ENCODE assay signal across 23 mouse cellular contexts in the genomic region with DNA sequence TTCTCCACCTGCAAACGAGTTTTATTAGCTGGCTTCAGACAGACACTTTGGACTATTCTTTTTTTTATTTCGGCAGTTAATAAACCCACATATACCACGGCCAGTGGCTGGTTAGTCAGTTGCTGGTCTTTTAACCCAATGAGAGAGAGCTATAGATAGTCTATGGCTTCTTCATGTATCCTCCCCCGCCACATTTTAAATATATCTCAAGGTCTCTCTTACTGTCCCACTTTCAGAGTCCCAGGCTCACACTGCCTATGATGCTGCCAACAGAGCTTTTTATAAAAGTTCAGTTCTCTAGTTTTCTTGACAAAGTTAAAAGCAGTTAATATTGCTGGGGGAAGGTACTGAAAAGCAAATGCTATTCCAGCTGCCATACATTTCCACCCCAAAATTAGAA.
"Had no signal": no experiment of that assay in that cellular context is flagged by ENCODE, and none has a peak within 500 bp of the region (broad histone marks: within the 10 kb centered on the region; RNA-seq: fewer than 3 reads in every experiment).

No protein-coding gene starts in this region.

- H3K4me3 ChIP-seq: kidney, embryonic 15.5 days; limb, embryonic 12.5 days; limb, embryonic 15.5 days; midbrain, embryonic 10.5 days; midbrain, embryonic 15.5 days; neural tube, embryonic 12.5 days; neural tube, embryonic 15.5 days had no signal

- H3K9me3 ChIP-seq: limb, embryonic 15.5 days; midbrain, embryonic 15.5 days; neural tube, embryonic 12.5 days; neural tube, embryonic 15.5 days had no signal

- H3K27me3 ChIP-seq: kidney, embryonic 15.5 days; limb, embryonic 12.5 days; limb, embryonic 15.5 days; midbrain, embryonic 15.5 days; neural tube, embryonic 12.5 days; neural tube, embryonic 15.5 days had no signal

- H3K4me2 ChIP-seq: kidney, embryonic 15.5 days; limb, embryonic 12.5 days; limb, embryonic 15.5 days; liver, embryonic 11.5 days; lung, embryonic 14.5 days; midbrain, embryonic 15.5 days; neural tube, embryonic 12.5 days; neural tube, embryonic 15.5 days had no signal

- H3K27ac ChIP-seq: kidney, embryonic 15.5 days; limb, embryonic 12.5 days; limb, embryonic 15.5 days; liver, embryonic 14.5 days; macrophage; midbrain, embryonic 10.5 days; midbrain, embryonic 15.5 days; neural tube, embryonic 12.5 days; neural tube, embryonic 15.5 days had no signal

- DNase-seq: kidney, adult 2 months; kidney, postnatal 10 days; kidney, postnatal 36 days; layer of hippocampus, adult 9-11 months; left cerebral cortex, postnatal 4 days; liver, postnatal 0 days; lung, embryonic 14.5 days; right cerebral cortex, postnatal 25 days; thymus, adult 2 months; thymus, postnatal 14 days; thymus, postnatal 4 days had no signal

- H3K4me1 ChIP-seq: kidney, embryonic 15.5 days; limb, embryonic 12.5 days; limb, embryonic 15.5 days; midbrain, embryonic 10.5 days; midbrain, embryonic 15.5 days; neural tube, embryonic 12.5 days; neural tube, embryonic 15.5 days had no signal

- H3K9ac ChIP-seq: kidney, embryonic 15.5 days; limb, embryonic 12.5 days; limb, embryonic 15.5 days; liver, embryonic 14.5 days; liver, postnatal 0 days; lung, embryonic 14.5 days; midbrain, embryonic 15.5 days; neural tube, embryonic 12.5 days; neural tube, embryonic 15.5 days had no signal

- ATAC-seq: intestine, embryonic 16.5 days; liver, postnatal 0 days; lung, postnatal 0 days; midbrain, embryonic 15.5 days had no signal
